Mouse (Mus musculus): ENCODE results near the gene Crtc3. TPM values are rescaled to one million over a fixed set of nuclear protein-coding genes. Genes with fewer than 3 reads are reported as not detected.

The Crtc3 gene
- total RNA-seq, 2 experiments from 2014 or later: 10.2 to 10.3 TPM

DNA sequence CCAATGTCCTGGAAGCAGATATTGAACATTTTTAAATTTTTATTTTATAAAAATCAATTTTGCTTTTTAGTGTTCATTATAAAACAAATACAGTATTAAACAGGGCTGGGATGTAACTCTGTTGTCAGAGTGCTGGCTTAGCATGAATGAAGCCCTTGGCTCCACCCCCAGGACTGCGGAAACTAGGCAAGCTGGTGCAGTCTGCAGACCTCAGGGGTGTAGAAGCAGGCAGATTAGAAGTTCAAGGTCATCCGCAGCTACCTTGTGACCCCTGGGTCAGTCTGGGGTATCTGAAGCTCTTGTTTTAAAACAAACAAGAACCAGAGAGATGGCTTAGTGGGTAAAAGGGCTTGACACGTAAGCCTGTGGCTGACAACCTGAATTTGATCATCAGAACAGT lies 112.1 kb downstream of the Crtc3 start:
- intact Hi-C loops (cut with DNase I): no loop called here
- DNase-seq: no peak

DNA sequence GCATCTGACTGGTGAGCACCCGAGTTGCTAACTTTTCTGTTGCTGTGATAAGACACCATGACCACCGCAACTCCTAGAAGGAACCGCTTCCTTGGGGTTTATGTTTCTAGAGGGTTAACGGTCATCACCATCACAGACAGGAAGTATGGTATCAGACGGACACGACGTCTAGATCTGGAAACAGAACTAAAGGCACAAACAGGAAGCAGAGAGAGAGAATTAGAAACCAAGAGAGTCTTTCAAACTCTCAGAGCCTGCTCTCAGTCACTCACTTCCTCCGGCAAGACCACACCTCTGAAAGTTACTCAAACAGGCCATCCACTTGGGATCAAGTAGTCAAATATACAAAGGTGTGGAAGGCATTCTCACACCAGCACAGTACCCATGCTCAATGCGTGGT lies 112.9 kb downstream of the Crtc3 start:
- no peak for DNase-seq
- intact Hi-C loops (cut with DNase I): no loop called here

GRCm38 (mm10) chr7:80573076-80573475 lies 115.6 kb downstream of the Crtc3 start:
- intact Hi-C loops (cut with DNase I): no loop called here
- DNase-seq: no peak

DNA sequence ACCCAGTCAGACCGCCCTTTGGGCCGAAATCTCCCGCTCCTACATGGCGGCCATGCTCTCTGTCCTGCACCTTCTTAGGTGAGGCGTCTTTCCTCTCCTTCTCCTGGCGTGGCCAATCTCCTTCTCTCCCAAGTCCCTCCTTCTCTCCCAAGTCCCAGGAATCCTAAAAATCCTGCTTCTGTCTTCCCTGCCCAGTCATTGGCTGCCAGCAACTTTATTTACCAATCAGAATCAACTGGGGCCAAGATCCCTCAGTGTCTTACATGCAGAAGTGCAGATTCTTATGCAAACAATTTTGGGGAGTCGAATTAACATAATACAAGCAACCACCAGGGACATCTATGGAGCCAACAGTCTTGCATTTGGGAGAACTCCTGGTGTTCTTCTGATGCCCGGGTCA lies 120.7 kb downstream of the Crtc3 start:
- intact Hi-C loops (cut with DNase I): no loop called here
- no peak for DNase-seq

DNA sequence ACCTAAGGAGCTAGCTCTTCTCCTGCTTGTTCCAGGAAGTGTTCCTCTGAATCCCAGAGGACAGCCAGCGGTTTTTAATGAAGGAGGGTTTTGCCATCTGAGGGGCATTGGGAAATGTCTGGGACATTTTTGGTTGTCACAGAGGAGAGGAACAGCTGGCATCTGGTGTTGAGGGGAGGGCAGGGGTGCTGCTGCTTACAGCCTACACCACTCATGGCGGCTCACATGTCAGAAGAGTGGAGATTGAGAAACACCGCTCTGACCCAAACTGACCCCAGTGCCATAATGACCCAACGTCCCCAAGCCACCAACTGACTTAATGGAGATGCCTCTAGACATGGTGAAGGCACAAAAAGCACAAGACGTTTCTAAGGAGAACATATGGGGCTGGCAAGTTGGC lies 126.7 kb downstream of the Crtc3 start:
- no peak for DNase-seq
- intact Hi-C loops (cut with DNase I): no loop called here

DNA sequence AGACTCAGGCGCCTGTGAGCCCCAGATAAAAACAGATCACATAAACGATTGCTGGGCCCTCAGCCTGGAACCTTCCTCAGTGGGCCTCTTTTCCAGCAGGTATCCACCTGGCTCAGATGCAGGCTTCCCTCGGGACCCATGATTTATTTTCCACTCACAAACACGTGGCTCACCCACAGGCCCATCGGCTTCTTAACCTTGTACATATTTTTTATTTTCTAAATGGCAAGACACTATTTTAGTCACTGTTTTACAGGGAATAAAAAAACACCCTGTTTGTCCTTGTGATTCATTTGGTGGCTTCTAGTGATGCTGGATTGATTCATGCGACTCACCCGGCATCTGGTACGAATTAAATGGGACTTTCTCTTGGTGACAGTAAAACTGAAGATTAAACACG lies 127.4 kb downstream of the Crtc3 start:
- no peak for DNase-seq
- intact Hi-C loops (cut with DNase I): no loop called here

GRCm38 (mm10) chr7:80558572-80558971 lies 130.1 kb downstream of the Crtc3 start:
- intact Hi-C loops (cut with DNase I): no loop called here
- DNase-seq: no peak

DNA sequence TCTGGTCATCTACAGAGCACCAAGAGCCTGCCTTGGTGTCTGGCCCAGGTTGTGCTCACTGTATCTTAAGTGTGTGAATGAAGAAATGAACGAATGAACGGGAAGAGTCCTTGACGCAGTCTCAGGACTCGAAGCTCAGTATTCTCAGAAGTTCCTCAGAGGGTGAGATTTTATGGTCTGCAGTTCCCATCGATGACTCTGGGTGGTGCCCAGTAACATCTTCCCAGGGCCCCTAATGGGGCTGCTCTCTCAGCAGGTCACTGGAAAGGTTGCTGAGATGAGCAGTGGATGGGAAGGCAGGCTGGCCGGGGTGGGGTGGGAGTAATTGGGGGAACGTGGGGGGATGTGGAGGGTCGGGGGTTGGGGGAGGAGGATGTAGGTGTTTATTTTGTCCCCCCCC lies 130.6 kb downstream of the Crtc3 start:
- intact Hi-C loops (cut with DNase I): no loop called here
- no peak for DNase-seq

- intact Hi-C loops (cut with DNase I): loop anchor here (1.0 kb wide), 1 partner anchor 47 kb away; no protein-coding TSS in a partner anchor
- no peak for DNase-seq
These were observed 131.5 kb downstream of the Crtc3 start for GRCm38 (mm10) chr7:80557161-80557560.

GRCm38 (mm10) chr7:80556166-80556565 lies 132.5 kb downstream of the Crtc3 start:
- intact Hi-C loops (cut with DNase I): no loop called here
- DNase-seq: no peak

DNA sequence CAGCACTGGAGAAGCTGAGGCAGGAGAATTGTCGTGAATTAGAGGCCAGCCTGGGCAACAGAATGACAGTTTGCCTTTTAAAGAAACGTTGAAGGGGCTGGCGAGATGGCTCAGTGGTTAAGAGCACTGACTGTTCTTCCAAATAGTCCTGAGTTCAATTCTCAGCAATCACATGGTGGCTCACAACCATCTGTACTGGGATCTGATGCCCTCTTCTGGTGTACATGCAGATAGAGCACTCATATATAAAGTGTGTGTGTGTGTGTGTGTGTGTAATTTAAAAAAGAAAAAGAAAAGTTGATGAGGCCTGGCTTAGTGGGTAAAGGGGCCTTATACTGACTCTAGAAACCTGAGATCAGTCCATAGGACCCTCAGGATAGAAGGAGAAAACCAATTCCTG lies 133.5 kb downstream of the Crtc3 start:
- no peak for DNase-seq
- intact Hi-C loops (cut with DNase I): no loop called here

- intact Hi-C loops (cut with DNase I): no loop called here
- no peak for DNase-seq
These were observed 134.3 kb downstream of the Crtc3 start for GRCm38 (mm10) chr7:80554180-80555021.

DNA sequence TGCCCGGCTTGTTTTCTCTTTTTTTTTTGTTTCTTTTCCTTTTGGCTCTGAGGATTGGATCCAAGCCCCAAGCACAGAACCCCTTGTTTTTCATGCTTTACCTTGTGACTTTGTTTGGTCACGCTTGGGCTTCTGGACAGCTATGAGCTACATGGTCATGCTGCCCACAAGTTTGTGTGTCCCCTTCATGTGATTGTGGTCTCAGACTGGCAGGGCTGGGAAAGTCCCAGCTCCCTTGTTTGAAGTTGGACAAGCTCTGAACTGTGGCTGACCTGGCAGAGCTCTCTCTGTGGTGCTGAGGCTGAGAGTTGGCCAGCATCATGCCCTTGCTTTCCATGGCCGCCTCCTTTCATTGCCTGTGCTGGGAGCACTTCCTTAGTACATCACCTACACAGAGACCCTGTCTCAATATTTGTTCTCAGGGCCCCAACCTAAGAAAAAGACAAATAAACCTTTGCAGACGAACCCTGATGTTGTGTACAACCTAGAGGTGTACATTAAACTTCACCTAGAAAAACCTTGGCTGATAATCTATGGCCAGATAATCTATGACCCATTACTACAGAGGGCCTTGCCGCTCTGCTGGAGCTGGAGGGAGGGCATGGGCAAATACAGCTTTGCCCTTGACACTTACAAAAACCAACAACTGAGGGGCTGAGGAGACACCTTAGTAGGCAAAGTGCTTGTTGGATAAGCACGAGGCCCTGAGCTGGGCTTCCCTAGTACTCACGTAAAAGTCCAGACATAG lies 140.0 kb downstream of the Crtc3 start:
- DNase-seq: no peak
- intact Hi-C loops (cut with DNase I): no loop called here

DNA sequence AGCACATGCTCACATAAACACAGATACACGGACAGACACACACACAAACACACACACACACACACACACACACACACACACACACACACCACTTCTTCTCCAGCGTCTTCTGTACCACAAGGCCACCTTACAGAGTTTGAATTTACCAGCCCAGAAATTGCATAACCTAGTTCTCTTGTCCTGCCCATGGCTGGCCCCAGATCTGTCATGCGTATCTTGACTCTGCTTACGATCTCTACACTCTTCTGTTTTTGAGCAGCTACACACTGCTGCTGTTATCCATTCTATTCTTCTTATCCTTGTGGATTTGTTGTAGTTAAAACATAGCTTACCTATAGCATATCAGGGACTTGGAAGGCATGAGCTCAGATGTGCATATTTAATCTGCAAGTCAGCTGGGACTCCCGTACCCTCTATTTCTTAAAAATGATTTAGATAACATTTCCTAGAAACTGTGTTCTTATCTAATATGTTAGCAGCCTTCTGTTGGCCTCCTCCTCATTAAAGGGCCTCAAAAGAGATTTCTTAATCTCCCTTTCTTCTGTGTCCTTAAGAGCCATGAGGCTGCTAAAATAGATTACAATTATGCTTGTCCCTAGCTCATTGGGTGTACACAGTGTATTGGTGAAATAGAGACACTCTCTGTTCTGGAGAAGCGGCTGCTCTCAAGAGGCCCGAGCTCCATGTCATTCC lies 146.4 kb downstream of the Crtc3 start:
- intact Hi-C loops (cut with DNase I): no loop called here

GRCm38 (mm10) chr7:80539581-80539980 lies 149.1 kb downstream of the Crtc3 start:
- DNase-seq: no peak
- intact Hi-C loops (cut with DNase I): no loop called here

More for the DNA sequence above, 146.4 kb downstream of the Crtc3 start:
- no peak for DNase-seq

Other genes starting within 250 kb of the Crtc3 start
- gene Blm, start 153.8 kb downstream of the Crtc3 start, total RNA-seq (2021): 1 to 10 TPM in 1 of 2 experiments, under 1 TPM in 1; 0.64 to 1.1 TPM
- 10 to 100 TPM; 15.7 to 17.2 TPM for gene Iqgap1, start 137.1 kb upstream of the Crtc3 start, total RNA-seq (2021)
- gene Zscan2, start 172.0 kb upstream of the Crtc3 start, total RNA-seq (2021): 1 to 10 TPM; 1.3 TPM
- gene Wdr73, start 212.4 kb upstream of the Crtc3 start, total RNA-seq (2021): 1 to 10 TPM; 2.9 to 4.3 TPM
- gene Nmb, start 216.2 kb upstream of the Crtc3 start, total RNA-seq (2021): 1 to 10 TPM; 5.2 to 5.4 TPM

All from gastrocnemius, postnatal 36 days (tissue).